Mouse (Mus musculus) mouse embryonic stem cell (cell line): ENCODE measurements around the gene Gm16405.
"Not testable (repeated sequence)": the region's sequence is repeated elsewhere in the genome, so short reads cannot be mapped to it uniquely, and the experiment has no call there.

Experiments
- in situ Hi-C, 2 experiments: fragments of 300-500 bp; cut with MboI; formaldehyde crosslinking; loops; 1 replicate in 1 of 2; 3 replicates in 1 of 2; pipeline ENCODE4 v1.14.3; 2019 to 2020; ENCODE audit warnings: low sequenced_read_pairs in 2 of 2, low pct_unique_long_range_greater_than_20kb in 1 of 2, mixed read lengths in 1 of 2; ENCODE audit not compliant: unreplicated experiment in 1 of 2

Gm16405 gene

GRCm38 (mm10) chrX:54530908-54531307 lies at the start of gene Gm16405:
Gm16405 (plus strand) TSS chrX:54531208.
- in situ Hi-C loops, result not testable (repeated sequence)
